Mouse (Mus musculus): ENCODE results near the gene Adamts4.

DNA sequence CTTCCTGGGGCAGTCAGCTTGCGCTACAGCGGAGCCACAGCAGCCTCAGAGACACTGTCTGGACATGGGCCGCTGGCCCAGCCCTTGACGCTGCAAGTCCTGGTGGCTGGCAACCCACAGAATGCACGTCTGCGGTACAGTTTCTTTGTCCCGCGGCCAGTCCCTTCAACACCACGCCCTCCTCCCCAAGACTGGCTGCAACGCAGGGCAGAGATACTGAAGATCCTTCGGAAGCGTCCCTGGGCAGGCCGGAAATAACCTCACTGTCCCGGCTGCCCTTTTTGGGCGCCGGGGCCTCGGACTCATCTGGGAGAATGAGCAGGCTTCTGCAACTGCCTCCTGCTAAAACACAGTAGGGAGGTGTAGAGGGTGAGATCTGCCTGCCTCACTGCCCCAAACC lies 8.7 kb downstream of the Adamts4 start:
- no peak for TF ChIP-seq CTCF (IDR thresholded peaks at IDR 0.05; ENCODE audit: insufficient read depth, low read depth, low read length)
- TF ChIP-seq POLR2A (IDR thresholded peaks at IDR 0.05; ENCODE audit: insufficient read depth, low read depth, low read length): no peak
